Mouse (Mus musculus) CD4-positive, CD25-positive, alpha-beta regulatory T cell, adult 4 months (primary cell): ENCODE measurements at regions not wholly inside any gene's neighbourhood (a gene's known extent, or its start where the extent isn't known, plus 50 kb on each side); places are given as distances from the start of the nearest gene placed in this dataset.

Experiments used
- ATAC-seq: one replicate; pipeline ENCODE4 v1.8.0; 2017

- no peak for ATAC-seq
These were observed 979.5 kb upstream of the Car8 start for GRCm38 (mm10) chr4:9218380-9218779.

- no peak for ATAC-seq
These were observed 969.8 kb upstream of the Car8 start for GRCm38 (mm10) chr4:9208606-9209005.

GRCm38 (mm10) chr4:9200012-9200411 is 961.2 kb upstream of the Car8 start:
- ATAC-seq, result no peak

DNA sequence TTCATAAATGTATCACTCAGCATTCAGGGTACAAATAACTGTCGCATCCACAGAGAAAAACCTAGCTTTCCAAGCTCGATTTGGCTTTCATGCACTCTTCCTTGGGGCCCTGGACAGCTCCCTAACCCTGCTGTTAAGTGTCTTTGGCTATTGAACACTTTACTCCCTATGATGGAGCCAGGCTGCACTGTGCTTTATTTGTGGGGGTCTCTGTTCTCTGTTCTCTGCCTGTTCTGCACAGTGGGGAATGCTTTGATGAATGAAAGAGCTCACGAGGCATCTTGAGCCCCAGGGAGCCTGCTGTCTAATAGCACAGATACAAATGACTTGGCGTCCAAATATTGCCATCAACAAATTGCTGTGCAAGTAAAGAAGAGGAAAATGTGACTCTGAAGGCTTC is 957.6 kb upstream of the Car8 start:
- ATAC-seq, result no peak

GRCm38 (mm10) chr4:9193121-9193520 is 954.3 kb upstream of the Car8 start:
- no peak for ATAC-seq

DNA sequence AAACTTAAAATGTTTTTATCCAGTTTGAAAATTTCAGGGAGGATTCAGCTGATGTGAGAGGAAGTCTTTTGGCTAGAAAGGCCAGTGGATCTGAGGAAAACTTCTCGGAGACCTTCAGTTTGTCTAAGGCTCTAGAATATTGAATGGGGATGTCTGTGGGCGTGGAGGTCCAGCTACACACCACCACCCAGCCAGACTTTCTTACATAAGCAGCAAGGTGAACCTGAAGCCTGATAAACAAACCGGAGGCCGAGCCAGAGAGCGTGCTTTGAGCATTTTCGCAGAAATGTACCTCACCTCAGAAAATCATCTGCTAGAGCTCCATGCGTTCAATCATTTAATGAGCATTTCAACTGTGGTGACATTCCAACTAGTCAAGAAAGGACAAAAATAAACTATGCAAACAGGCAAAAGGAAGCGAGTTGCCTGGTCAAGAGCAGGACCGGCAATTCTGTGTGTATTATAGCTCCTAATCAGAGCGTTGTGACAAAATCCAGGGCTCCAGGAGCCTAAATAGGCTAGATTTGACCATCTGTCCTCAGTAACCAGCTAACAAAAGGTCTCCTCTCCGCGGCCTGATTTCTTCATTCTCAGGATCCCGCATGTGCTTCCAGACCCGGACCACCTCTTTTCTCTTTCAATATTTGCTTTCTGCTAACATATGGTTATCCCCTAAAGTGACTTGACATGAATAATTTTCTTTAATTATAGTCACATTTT is 946.5 kb upstream of the Car8 start:
- no peak for ATAC-seq

- ATAC-seq, result no peak
These were observed 945.7 kb upstream of the Car8 start for GRCm38 (mm10) chr4:9184451-9185121.

GRCm38 (mm10) chr4:9174365-9174764 is 935.5 kb upstream of the Car8 start:
- no peak for ATAC-seq

DNA sequence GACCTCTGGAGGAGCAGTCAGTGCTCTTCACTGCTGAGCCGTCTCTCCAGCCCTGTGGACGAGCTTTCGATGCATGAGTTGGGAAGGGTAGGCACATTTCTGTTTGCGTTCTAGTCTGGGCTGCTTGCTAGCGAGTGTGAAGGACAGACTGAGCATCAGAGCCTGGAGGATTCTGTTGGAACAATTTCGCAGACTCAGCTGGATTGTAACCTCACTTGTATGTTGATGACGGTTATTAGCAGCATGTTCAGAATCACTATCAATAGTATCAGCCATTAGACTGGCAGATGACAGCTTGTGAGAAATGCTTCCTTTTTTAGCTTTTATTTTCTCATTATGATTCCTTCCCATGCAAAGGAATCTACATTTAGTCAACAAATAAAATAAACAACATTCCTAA is 923.5 kb upstream of the Car8 start:
- ATAC-seq, result no peak

DNA sequence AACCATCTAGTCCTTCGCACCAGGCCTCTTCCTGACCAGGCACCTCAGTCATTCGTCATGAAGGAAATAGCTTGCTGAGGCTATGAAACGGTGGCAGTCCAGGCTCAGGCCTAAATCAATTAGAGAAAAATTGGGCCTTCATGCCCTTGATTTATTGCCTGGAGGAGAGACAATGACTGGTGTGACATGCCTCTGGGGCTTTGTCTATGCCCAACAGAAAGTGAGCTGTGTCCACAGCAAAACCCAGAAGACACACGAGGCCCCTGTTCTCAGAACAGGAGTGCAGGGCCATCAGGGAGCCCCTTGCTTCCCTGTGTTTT is 922.9 kb upstream of the Car8 start:
- no peak for ATAC-seq

DNA sequence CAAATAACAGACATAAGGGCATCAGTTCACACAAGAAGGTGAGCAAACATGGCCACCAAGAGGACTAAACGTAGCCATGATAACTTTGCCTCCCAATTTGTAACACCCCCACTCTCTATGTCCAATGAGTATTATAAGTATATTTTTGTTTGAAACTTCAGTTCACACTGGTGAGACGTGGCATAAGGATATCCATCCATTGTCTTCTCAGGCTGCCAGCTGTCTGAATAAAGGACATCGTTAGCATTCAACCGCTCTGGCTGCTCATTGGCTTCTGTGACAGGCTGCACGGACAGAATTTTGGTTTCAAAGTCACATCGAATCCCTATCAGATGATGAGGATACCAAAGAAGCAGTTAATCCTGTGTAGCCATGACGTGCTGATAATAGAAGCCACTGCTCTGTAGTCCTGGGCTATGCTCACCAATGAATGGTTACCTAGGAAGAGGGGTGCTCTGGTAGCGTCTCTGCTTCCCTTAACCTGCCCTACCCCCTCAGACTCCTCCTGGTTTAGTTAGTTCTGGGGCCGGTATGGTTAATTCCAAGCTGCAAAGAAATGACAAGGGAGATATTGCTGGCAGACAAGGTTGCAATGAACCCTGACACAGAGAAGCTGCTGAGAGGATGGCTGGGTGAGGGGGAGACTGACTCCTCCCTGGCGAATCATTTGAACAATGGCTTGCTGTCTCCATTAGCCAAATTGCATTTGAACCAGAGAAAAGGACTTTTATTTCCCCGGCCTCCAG is 922.4 kb upstream of the Car8 start:
- no peak for ATAC-seq

GRCm38 (mm10) chr4:9147732-9148131 is 908.9 kb upstream of the Car8 start:
- ATAC-seq, result no peak

GRCm38 (mm10) chr4:9144226-9145215 is 905.7 kb upstream of the Car8 start:
- ATAC-seq, result no peak

GRCm38 (mm10) chr4:9143087-9143486 is 904.2 kb upstream of the Car8 start:
- no peak for ATAC-seq

GRCm38 (mm10) chr4:9141946-9142683 is 903.3 kb upstream of the Car8 start:
- ATAC-seq, result no peak

GRCm38 (mm10) chr4:9140691-9141090 is 901.9 kb upstream of the Car8 start:
- no peak for ATAC-seq

DNA sequence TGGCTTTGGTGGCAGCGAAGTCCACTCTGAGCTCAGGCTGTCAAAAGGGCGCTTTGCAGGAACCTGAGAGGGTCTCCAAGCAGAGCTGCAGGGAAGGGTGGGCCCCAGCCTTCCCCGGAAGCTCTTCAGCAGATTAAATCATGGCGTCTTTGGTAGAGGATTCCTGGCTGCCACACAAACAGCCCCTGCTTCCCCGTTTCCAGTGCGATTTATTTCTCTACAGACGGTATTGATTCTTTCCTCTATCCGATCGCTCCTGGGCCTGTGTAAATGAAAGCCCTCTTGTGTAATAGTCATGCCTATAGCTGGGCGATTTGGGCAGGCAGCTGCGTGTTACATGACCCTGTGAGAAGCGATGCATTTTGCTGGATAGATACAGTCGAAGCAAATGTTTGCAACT is 897.8 kb upstream of the Car8 start:
- ATAC-seq, result no peak

DNA sequence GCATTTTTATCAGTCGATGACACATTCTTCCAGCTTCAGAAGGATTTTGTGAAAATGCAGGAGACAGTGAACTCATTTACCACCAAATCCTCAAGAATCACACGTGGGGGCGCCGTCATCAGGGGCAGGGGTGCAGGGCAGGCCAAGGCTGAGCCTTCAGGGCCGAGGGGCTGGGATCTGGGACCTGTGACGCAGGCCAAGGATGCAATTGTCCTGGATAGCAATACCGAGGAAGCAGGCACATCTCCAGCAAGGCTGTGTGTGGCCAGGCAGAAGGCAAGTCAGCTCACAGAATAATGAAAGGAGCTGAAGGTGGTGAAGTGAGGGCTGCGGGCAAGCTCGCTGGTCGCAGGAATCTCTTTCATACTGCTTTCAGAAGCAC is 897.3 kb upstream of the Car8 start:
- ATAC-seq, result no peak

GRCm38 (mm10) chr4:9135481-9136187 is 896.8 kb upstream of the Car8 start:
- peak; percentile 92 for ATAC-seq

GRCm38 (mm10) chr4:9133695-9134094 is 894.9 kb upstream of the Car8 start:
- no peak for ATAC-seq

DNA sequence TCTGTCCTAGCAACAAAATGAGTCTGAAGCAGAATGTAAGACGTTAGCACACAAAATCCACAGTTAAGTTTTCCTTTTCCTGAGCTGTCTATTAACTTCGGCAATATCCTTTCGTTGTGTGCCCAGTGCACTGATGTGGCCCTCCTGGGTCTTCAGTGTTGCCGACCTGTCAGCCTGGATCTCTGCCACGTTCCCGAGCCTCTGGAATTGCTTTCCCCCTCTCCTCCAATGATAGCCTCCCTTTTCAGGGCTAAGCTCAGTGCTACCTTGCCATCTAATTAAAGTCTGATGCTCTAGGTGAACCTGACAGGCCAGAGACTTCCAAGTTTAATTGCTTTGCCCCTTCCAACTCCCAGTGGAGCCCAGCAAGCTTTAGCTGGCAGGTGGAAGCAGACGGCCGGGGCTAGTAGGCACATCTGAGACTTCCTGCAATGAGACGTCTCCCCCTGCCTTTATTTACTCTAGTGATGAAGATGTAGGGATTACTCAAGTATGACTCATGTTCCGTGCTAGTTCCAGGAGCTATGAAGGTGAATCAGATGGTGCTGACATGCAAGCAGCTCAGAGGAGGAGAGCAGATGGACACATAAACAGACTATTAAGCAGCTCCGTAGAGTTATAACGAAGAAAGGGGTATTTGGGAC is 894.3 kb upstream of the Car8 start:
- no peak for ATAC-seq
